Mouse (Mus musculus): ENCODE data around the gene Plekha6. TPM values are rescaled to one million over a fixed set of nuclear protein-coding genes. Genes with fewer than 3 reads are reported as not detected.

Plekha6 gene
- polyA plus RNA-seq, 1 experiment: not detected

- Histone ChIP-seq H3K4me1 (ENCODE audit: control insufficient read depth, insufficient read depth, low read length) (peaks cover 8% of the 10 kb centered on the region), H3K27ac (ENCODE audit: insufficient read depth, low read depth, low read length) (no peak overlapping the region), H3K4me3 (ENCODE audit: insufficient read depth, low read length) (peak overlapping the region; percentile 54)
- TF ChIP-seq POLR2A (IDR thresholded peaks at IDR 0.05; ENCODE audit: borderline replicate concordance, low read depth, low read length): no peak
- no peak for TF ChIP-seq CTCF (IDR thresholded peaks at IDR 0.05; ENCODE audit: low read depth, low read length)
Observed at GRCm38 (mm10) chr1:133135808-133136207, 28.2 kb upstream of the Plekha6 start.

- TF ChIP-seq POLR2A (IDR thresholded peaks at IDR 0.05; ENCODE audit: borderline replicate concordance, low read depth, low read length) (no peak), CTCF (IDR thresholded peaks at IDR 0.05; ENCODE audit: low read depth, low read length) (no peak)
- H3K27ac ChIP-seq (ENCODE audit: insufficient read depth, low read depth, low read length): no peak overlapping the region
- peaks cover 8% of the 10 kb centered on the region for H3K4me1 ChIP-seq (ENCODE audit: control insufficient read depth, insufficient read depth, low read length)
- no peak overlapping the region for H3K4me3 ChIP-seq (ENCODE audit: insufficient read depth, low read length)
Observed at GRCm38 (mm10) chr1:133138401-133138800, 25.6 kb upstream of the Plekha6 start.

- Histone ChIP-seq H3K27ac (ENCODE audit: insufficient read depth, low read depth, low read length) (no peak overlapping the region), H3K4me3 (ENCODE audit: insufficient read depth, low read length) (no peak overlapping the region), H3K4me1 (ENCODE audit: control insufficient read depth, insufficient read depth, low read length) (no peaks in the 10 kb centered on the region)
- TF ChIP-seq POLR2A (IDR thresholded peaks at IDR 0.05; ENCODE audit: borderline replicate concordance, low read depth, low read length): no peak
- peak; percentile 71 for TF ChIP-seq CTCF (IDR thresholded peaks at IDR 0.05; ENCODE audit: low read depth, low read length)
Observed at GRCm38 (mm10) chr1:133146014-133147009, 17.7 kb upstream of the Plekha6 start.

- TF ChIP-seq CTCF (IDR thresholded peaks at IDR 0.05; ENCODE audit: low read depth, low read length) (no peak), POLR2A (IDR thresholded peaks at IDR 0.05; ENCODE audit: borderline replicate concordance, low read depth, low read length) (no peak)
- Histone ChIP-seq H3K27ac (ENCODE audit: insufficient read depth, low read depth, low read length) (no peak overlapping the region), H3K4me3 (ENCODE audit: insufficient read depth, low read length) (no peak overlapping the region), H3K4me1 (ENCODE audit: control insufficient read depth, insufficient read depth, low read length) (no peaks in the 10 kb centered on the region)
Observed at GRCm38 (mm10) chr1:133147324-133147723, 16.7 kb upstream of the Plekha6 start.

GRCm38 (mm10) chr1:133148122-133148521, 15.9 kb upstream of the Plekha6 start:
- H3K4me1 ChIP-seq (ENCODE audit: control insufficient read depth, insufficient read depth, low read length): no peaks in the 10 kb centered on the region
- no peak overlapping the region for H3K4me3 ChIP-seq (ENCODE audit: insufficient read depth, low read length)
- TF ChIP-seq CTCF (IDR thresholded peaks at IDR 0.05; ENCODE audit: low read depth, low read length) (no peak), POLR2A (IDR thresholded peaks at IDR 0.05; ENCODE audit: borderline replicate concordance, low read depth, low read length) (no peak)
- no peak overlapping the region for H3K27ac ChIP-seq (ENCODE audit: insufficient read depth, low read depth, low read length)

GRCm38 (mm10) chr1:133150556-133150955, 13.5 kb upstream of the Plekha6 start:
- TF ChIP-seq POLR2A (IDR thresholded peaks at IDR 0.05; ENCODE audit: borderline replicate concordance, low read depth, low read length) (no peak), CTCF (IDR thresholded peaks at IDR 0.05; ENCODE audit: low read depth, low read length) (no peak)
- H3K27ac ChIP-seq (ENCODE audit: insufficient read depth, low read depth, low read length): no peak overlapping the region
- H3K4me1 ChIP-seq (ENCODE audit: control insufficient read depth, insufficient read depth, low read length): no peaks in the 10 kb centered on the region
- no peak overlapping the region for H3K4me3 ChIP-seq (ENCODE audit: insufficient read depth, low read length)

- H3K27ac ChIP-seq (ENCODE audit: insufficient read depth, low read depth, low read length): no peak overlapping the region
- no peaks in the 10 kb centered on the region for H3K4me1 ChIP-seq (ENCODE audit: control insufficient read depth, insufficient read depth, low read length)
- no peak for TF ChIP-seq CTCF (IDR thresholded peaks at IDR 0.05; ENCODE audit: low read depth, low read length)
- TF ChIP-seq POLR2A (IDR thresholded peaks at IDR 0.05; ENCODE audit: borderline replicate concordance, low read depth, low read length): no peak
- no peak overlapping the region for H3K4me3 ChIP-seq (ENCODE audit: insufficient read depth, low read length)
Observed at GRCm38 (mm10) chr1:133152213-133152612, 11.8 kb upstream of the Plekha6 start.

- Histone ChIP-seq H3K4me3 (ENCODE audit: insufficient read depth, low read length) (no peak overlapping the region), H3K4me1 (ENCODE audit: control insufficient read depth, insufficient read depth, low read length) (peaks cover 3% of the 10 kb centered on the region; the same call in 1 of the 2 replicates), H3K27ac (ENCODE audit: insufficient read depth, low read depth, low read length) (no peak overlapping the region)
- TF ChIP-seq POLR2A (IDR thresholded peaks at IDR 0.05; ENCODE audit: borderline replicate concordance, low read depth, low read length) (no peak), CTCF (IDR thresholded peaks at IDR 0.05; ENCODE audit: low read depth, low read length) (no peak)
Observed at GRCm38 (mm10) chr1:133155270-133155669, 8.7 kb upstream of the Plekha6 start.

GRCm38 (mm10) chr1:133159128-133159564, 4.9 kb upstream of the Plekha6 start:
- no peak for TF ChIP-seq CTCF (IDR thresholded peaks at IDR 0.05; ENCODE audit: low read depth, low read length)
- TF ChIP-seq POLR2A (IDR thresholded peaks at IDR 0.05; ENCODE audit: borderline replicate concordance, low read depth, low read length): no peak

GRCm38 (mm10) chr1:133161559-133161958, 2.5 kb upstream of the Plekha6 start:
- H3K4me1 ChIP-seq (ENCODE audit: control insufficient read depth, insufficient read depth, low read length): peaks cover 5% of the 10 kb centered on the region; the same call in 1 of the 2 replicates
- H3K27ac ChIP-seq (ENCODE audit: insufficient read depth, low read depth, low read length): no peak overlapping the region
- no peak overlapping the region for H3K4me3 ChIP-seq (ENCODE audit: insufficient read depth, low read length)
- no peak for TF ChIP-seq POLR2A (IDR thresholded peaks at IDR 0.05; ENCODE audit: borderline replicate concordance, low read depth, low read length)
- no peak for TF ChIP-seq CTCF (IDR thresholded peaks at IDR 0.05; ENCODE audit: low read depth, low read length)

More at GRCm38 (mm10) chr1:133159128-133159564, 4.9 kb upstream of the Plekha6 start:
- peaks cover 5% of the 10 kb centered on the region; the same call in 1 of the 2 replicates for H3K4me1 ChIP-seq (ENCODE audit: control insufficient read depth, insufficient read depth, low read length)
- H3K4me3 ChIP-seq (ENCODE audit: insufficient read depth, low read length): no peak overlapping the region
- H3K27ac ChIP-seq (ENCODE audit: insufficient read depth, low read depth, low read length): no peak overlapping the region
